In genomic region chr12:106453491-106453890, GRCm38 (mm10) we compare ENCODE assay signal across 12 mouse cellular contexts.
"Had no signal": no experiment of that assay in that cellular context is flagged by ENCODE, and none has a peak within 500 bp of the region (broad histone marks: within the 10 kb centered on the region; RNA-seq: fewer than 3 reads in every experiment).

No protein-coding gene starts in this region.

- H3K9ac ChIP-seq: lung, embryonic 14.5 days; midbrain, embryonic 13.5 days; midbrain, embryonic 15.5 days; neural tube, embryonic 12.5 days had no signal

- H3K27me3 ChIP-seq: midbrain, embryonic 15.5 days; neural tube, embryonic 12.5 days had no signal

- DNase-seq: lung, adult 18-20 months; lung, embryonic 14.5 days; lung, postnatal 10 days; lung, postnatal 4 days; right cerebral cortex, postnatal 14 days; thymus, adult 18-20 months; thymus, postnatal 25 days; thymus, postnatal 4 days had no signal

- ATAC-seq: midbrain, embryonic 13.5 days; midbrain, embryonic 15.5 days had no signal

- H3K36me3 ChIP-seq: midbrain, embryonic 13.5 days; midbrain, embryonic 15.5 days; neural tube, embryonic 12.5 days had no signal

- H3K4me3 ChIP-seq: midbrain, embryonic 13.5 days; midbrain, embryonic 15.5 days; neural tube, embryonic 12.5 days had no signal

- H3K27ac ChIP-seq: midbrain, embryonic 13.5 days; midbrain, embryonic 15.5 days; neural tube, embryonic 12.5 days had no signal

- H3K4me2 ChIP-seq: lung, embryonic 14.5 days; midbrain, embryonic 11.5 days; midbrain, embryonic 13.5 days; midbrain, embryonic 15.5 days; neural tube, embryonic 12.5 days had no signal

- H3K9me3 ChIP-seq: midbrain, embryonic 13.5 days; midbrain, embryonic 15.5 days; neural tube, embryonic 12.5 days had no signal

- H3K4me1 ChIP-seq: midbrain, embryonic 13.5 days; midbrain, embryonic 15.5 days; neural tube, embryonic 12.5 days had no signal
